Mouse (Mus musculus): ENCODE results near the gene Tinf2. TPM values are rescaled to one million over a fixed set of nuclear protein-coding genes. Genes with fewer than 3 reads are reported as not detected.

Tinf2 gene
- polyA plus RNA-seq, 1 experiment from 2014 or later, result 68.5 TPM

DNA sequence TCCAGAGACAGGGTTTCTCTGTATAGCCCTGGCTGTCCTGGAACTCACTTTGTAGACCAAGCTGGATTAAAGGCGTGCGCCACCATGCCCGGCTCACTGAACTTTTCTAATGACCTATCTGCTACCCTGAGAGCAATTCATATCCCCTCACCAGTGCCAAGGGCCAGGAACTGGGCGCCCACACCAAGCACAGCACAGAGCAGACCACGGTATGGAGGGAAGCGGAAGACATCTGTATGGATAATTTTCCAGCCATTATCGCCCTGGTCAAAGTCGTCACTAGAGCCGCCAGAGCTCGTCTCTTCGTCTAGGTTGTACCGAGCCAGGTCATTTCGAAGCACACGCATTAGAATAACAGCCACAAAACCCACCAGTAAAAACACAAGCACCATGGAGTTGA is 40.8 kb downstream of the Tinf2 start:
- Histone ChIP-seq H3K27ac (replicated peaks; ENCODE audit: low read depth, low read length) (no peak overlapping the region), H3K4me2 (ENCODE audit: low read depth, severe bottlenecking) (no peak overlapping the region), H3K4me3 (ENCODE audit: low read depth, low read length) (no peak overlapping the region), H3K27me3 (ENCODE audit: control insufficient read depth, insufficient read depth, low read length) (no peaks in the 10 kb centered on the region), H3K9ac (ENCODE audit: low read length) (no peak overlapping the region), H3K4me1 (ENCODE audit: control insufficient read depth, insufficient read depth, low read length) (peaks cover 10% of the 10 kb centered on the region; the same call in 1 of the 2 replicates), H3K36me3 (ENCODE audit: control insufficient read depth, insufficient read depth, low read length) (peaks cover 12% of the 10 kb centered on the region; the same call in 1 of the 2 replicates), H3K9me3 (ENCODE audit: control insufficient read depth, low read length) (no peaks in the 10 kb centered on the region)
- DNase-seq (ENCODE audit: low spot score) (no peak), ATAC-seq (ENCODE audit: insufficient number of reproducible peaks, low FRiP score, low TSS enrichment, low read depth) (no peak)
- WGBS, result 96% methylated on average over 14 of the region's 14 CpGs

DNA sequence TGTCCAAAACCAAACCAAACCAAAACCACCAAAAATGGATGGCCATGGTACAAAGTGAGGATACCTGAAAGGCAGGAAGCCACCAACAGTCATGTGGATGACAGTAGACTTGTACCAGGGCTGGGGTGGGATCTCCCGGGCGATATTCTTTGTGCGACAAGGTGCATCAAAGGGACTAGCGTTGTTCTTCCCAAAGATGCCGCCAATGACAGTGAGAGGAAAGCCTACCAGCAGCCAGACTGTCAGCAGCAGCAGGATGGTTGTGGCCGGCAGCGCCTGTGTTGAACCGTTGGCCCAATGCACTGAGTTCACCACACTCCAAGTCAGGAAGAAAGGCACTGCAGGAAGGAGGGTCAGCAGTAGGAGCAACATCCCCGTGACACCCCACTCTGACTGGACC is 43.8 kb downstream of the Tinf2 start, which contains the start of gene Gm49378:
Gm49378 (minus strand) TSS at position 101 of the 400 bp plus-strand sequence.
- Histone ChIP-seq H3K36me3 (ENCODE audit: control insufficient read depth, insufficient read depth, low read length) (peaks cover 12% of the 10 kb centered on the region; the same call in 1 of the 2 replicates), H3K4me2 (ENCODE audit: low read depth, severe bottlenecking) (no peak within 1 kb of the TSS)

DNA sequence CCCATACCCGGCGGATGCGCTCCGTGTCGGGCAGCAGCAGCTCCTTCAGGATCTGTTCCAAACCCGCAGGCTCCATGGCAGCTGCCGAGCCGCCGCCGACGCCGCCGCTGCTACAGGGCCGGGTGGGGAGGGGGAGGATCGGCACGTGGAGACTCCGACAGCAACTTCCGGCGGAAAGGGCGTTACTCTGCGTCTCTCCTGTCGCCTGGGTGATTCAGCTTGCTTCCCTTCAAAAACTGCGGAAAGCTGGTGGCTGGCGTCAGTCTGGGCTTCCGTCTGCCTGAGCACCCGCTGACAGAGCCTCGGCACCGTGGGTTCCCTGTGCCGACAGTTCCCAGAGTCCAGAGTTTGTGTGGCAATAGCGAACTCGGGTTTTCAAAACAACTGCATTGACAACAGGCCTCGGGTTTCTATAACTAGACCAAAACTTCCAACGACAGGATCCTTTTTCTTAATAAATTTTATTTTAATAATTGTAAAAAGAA is 46.1 kb downstream of the Tinf2 start, which contains the start of gene Ipo4:
Ipo4 (minus strand) TSS at position 435 of the 485 bp plus-strand sequence.
- peak within 1 kb of the TSS; percentile 75 for H3K9ac ChIP-seq (ENCODE audit: low read length)
- H3K4me3 ChIP-seq (ENCODE audit: low read depth, low read length), result peak within 1 kb of the TSS; percentile 74
- H3K4me2 ChIP-seq (ENCODE audit: low read depth, severe bottlenecking), result peak within 1 kb of the TSS; percentile 96
- 2% methylated on average over 33 of the region's 33 CpGs for WGBS
- H3K27me3 ChIP-seq (ENCODE audit: control insufficient read depth, insufficient read depth, low read length), result no peaks in the 10 kb centered on the region
- ATAC-seq (ENCODE audit: insufficient number of reproducible peaks, low FRiP score, low TSS enrichment, low read depth) (peak; percentile 74), DNase-seq (ENCODE audit: low spot score) (peak; percentile 91)
- peaks cover 4% of the 10 kb centered on the region; the same call in 1 of the 2 replicates for H3K4me1 ChIP-seq (ENCODE audit: control insufficient read depth, insufficient read depth, low read length)
- peaks cover 21% of the 10 kb centered on the region for H3K36me3 ChIP-seq (ENCODE audit: control insufficient read depth, insufficient read depth, low read length)
- no peaks in the 10 kb centered on the region for H3K9me3 ChIP-seq (ENCODE audit: control insufficient read depth, low read length)
- H3K27ac ChIP-seq (replicated peaks; ENCODE audit: low read depth, low read length), result no peak within 1 kb of the TSS

More for the DNA sequence above, 43.8 kb downstream of the Tinf2 start, which contains the start of gene Gm49378:
- Histone ChIP-seq H3K4me3 (ENCODE audit: low read depth, low read length) (no peak within 1 kb of the TSS), H3K27me3 (ENCODE audit: control insufficient read depth, insufficient read depth, low read length) (no peaks in the 10 kb centered on the region), H3K4me1 (ENCODE audit: control insufficient read depth, insufficient read depth, low read length) (peaks cover 8% of the 10 kb centered on the region), H3K9me3 (ENCODE audit: control insufficient read depth, low read length) (no peaks in the 10 kb centered on the region), H3K27ac (replicated peaks; ENCODE audit: low read depth, low read length) (no peak within 1 kb of the TSS), H3K9ac (ENCODE audit: low read length) (no peak within 1 kb of the TSS)
- ATAC-seq (ENCODE audit: insufficient number of reproducible peaks, low FRiP score, low TSS enrichment, low read depth) (no peak), DNase-seq (ENCODE audit: low spot score) (no peak)
- WGBS, result 94% methylated on average over 9 of the region's 9 CpGs

DNA sequence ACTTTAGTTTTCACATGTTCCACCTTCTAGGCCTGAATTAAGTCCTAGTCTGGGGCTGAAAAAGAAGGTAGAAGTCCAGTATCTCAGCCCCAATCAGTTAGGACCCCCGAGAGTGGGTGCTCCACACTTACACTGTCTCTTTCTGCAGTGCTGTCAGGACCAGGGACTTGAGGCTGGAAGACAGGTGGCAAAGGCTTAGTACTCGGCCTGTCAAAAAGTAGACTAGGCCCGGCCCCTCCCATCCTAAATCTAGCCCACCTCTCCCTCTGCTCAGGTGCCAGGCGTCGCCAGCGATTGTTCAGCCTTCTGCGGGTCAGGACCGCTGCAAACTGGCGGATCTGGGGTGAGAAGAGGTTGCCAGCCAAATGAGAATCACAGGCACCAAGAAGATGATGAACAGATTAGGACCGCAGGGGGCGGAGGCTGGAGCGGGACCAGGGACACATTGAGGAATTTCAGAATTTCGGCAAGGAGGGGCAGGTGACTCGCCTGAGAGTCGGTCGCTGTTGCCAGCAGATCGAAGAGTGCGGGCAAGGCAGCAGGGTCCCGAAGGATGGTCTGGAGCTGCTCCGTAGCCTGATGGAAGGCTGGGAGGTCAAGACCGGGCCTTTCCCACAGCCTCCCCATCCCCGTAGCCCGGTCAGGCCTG is 46.6 kb downstream of the Tinf2 start:
- 3% methylated on average over 23 of the region's 23 CpGs for WGBS
- H3K36me3 ChIP-seq (ENCODE audit: control insufficient read depth, insufficient read depth, low read length), result peaks cover 24% of the 10 kb centered on the region
- ATAC-seq (ENCODE audit: insufficient number of reproducible peaks, low FRiP score, low TSS enrichment, low read depth), result peak; percentile 76

DNA sequence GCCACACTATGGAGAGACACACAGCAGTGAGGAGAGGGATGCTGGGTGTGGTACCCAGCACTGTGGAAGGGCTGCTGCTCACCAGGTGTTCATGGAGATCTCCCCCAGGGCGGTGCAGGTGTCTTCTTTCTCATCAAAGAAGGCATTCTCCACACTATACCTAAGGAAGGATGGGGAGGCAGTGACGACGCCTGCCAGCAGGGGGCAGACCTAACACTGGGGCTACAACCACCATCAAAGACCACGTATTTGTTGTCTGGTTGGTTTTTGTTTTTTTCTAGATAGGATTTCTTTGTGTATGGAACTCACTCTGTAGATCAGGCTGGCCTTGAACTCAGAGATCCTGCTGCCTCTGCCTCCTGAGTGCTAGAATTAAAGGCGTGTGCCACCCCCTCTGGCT is 52.3 kb downstream of the Tinf2 start:
- ATAC-seq (ENCODE audit: insufficient number of reproducible peaks, low FRiP score, low TSS enrichment, low read depth) (no peak), DNase-seq (ENCODE audit: low spot score) (peak; percentile 42)
- H3K4me3 ChIP-seq (ENCODE audit: low read depth, low read length), result no peak overlapping the region
- no peaks in the 10 kb centered on the region for H3K4me1 ChIP-seq (ENCODE audit: control insufficient read depth, insufficient read depth, low read length)
- 57% methylated on average over 5 of the region's 5 CpGs for WGBS
- no peaks in the 10 kb centered on the region for H3K9me3 ChIP-seq (ENCODE audit: control insufficient read depth, low read length)
- H3K27ac ChIP-seq (replicated peaks; ENCODE audit: low read depth, low read length), result no peak overlapping the region
- peaks cover 42% of the 10 kb centered on the region for H3K36me3 ChIP-seq (ENCODE audit: control insufficient read depth, insufficient read depth, low read length)
- H3K4me2 ChIP-seq (ENCODE audit: low read depth, severe bottlenecking), result no peak overlapping the region
- no peaks in the 10 kb centered on the region for H3K27me3 ChIP-seq (ENCODE audit: control insufficient read depth, insufficient read depth, low read length)
- H3K9ac ChIP-seq (ENCODE audit: low read length), result no peak overlapping the region

More for the DNA sequence above, 46.6 kb downstream of the Tinf2 start:
- no peaks in the 10 kb centered on the region for H3K9me3 ChIP-seq (ENCODE audit: control insufficient read depth, low read length)
- H3K27me3 ChIP-seq (ENCODE audit: control insufficient read depth, insufficient read depth, low read length), result no peaks in the 10 kb centered on the region
- no peak overlapping the region for H3K27ac ChIP-seq (replicated peaks; ENCODE audit: low read depth, low read length)
- peak overlapping the region; percentile 75 for H3K9ac ChIP-seq (ENCODE audit: low read length)
- peaks cover 4% of the 10 kb centered on the region; the same call in 1 of the 2 replicates for H3K4me1 ChIP-seq (ENCODE audit: control insufficient read depth, insufficient read depth, low read length)
- H3K4me2 ChIP-seq (ENCODE audit: low read depth, severe bottlenecking), result peak overlapping the region; percentile 96
- DNase-seq (ENCODE audit: low spot score), result no peak
- H3K4me3 ChIP-seq (ENCODE audit: low read depth, low read length), result peak overlapping the region; percentile 74

DNA sequence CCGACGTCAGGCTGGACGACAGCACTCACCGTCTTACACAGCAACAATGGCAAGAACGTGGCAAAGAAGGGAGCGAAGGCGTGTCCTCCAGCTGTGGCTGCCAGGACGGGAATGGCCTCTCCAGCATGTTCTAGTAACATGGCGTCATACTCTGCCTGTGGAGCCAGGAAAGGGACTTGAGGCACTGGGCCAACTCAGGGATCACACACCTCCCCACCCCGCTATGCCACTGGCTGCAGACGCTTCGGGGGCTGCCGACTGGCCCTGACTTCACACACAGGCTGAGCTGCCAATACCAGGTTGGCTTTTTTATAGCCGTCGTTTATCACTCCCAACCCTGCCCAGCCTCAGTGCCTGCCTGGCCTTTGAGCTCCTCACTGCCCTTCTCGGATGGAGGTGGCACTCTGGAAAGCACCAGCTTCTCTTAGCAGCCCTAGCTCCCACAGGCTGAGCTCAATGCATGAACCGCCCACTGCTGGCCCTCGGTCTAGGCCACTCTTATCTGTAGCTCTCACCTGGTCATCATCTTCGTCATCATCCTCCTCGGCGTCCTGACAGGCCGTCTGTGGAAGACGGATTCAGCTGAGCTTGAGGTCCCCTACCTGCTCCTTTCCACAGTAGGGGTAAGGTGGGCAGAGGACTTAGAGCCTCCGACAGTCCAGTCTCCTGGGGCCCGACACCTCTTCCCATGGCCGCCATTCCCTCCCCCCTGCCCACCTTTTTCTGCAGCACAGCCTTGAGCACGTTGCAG is 53.4 kb downstream of the Tinf2 start:
- ATAC-seq (ENCODE audit: insufficient number of reproducible peaks, low FRiP score, low TSS enrichment, low read depth) (no peak), DNase-seq (ENCODE audit: low spot score) (no peak)
- H3K4me1 ChIP-seq (ENCODE audit: control insufficient read depth, insufficient read depth, low read length), result no peaks in the 10 kb centered on the region
- no peaks in the 10 kb centered on the region for H3K9me3 ChIP-seq (ENCODE audit: control insufficient read depth, low read length)
- no peak overlapping the region for H3K27ac ChIP-seq (replicated peaks; ENCODE audit: low read depth, low read length)
- H3K4me2 ChIP-seq (ENCODE audit: low read depth, severe bottlenecking), result no peak overlapping the region
- H3K4me3 ChIP-seq (ENCODE audit: low read depth, low read length), result no peak overlapping the region
- peaks cover 42% of the 10 kb centered on the region for H3K36me3 ChIP-seq (ENCODE audit: control insufficient read depth, insufficient read depth, low read length)
- no peak overlapping the region for H3K9ac ChIP-seq (ENCODE audit: low read length)
- 78% methylated on average over 27 of the region's 27 CpGs for WGBS
- no peaks in the 10 kb centered on the region for H3K27me3 ChIP-seq (ENCODE audit: control insufficient read depth, insufficient read depth, low read length)

Other genes starting within 250 kb of the Tinf2 start
- gene Dhrs4, start 203.1 kb downstream of the Tinf2 start, polyA plus RNA-seq (2014; fragmentation: Nextera tagmentation; extraction: Ambion mirVana), result 49.4 and 55.3 TPM in 2 replicates
- gene Carmil3, start 191.2 kb downstream of the Tinf2 start, polyA plus RNA-seq (2014; fragmentation: Nextera tagmentation; extraction: Ambion mirVana), result 3.0 and 3.7 TPM in 2 replicates
- gene Cpne6, start 171.4 kb downstream of the Tinf2 start, polyA plus RNA-seq (2014; fragmentation: Nextera tagmentation; extraction: Ambion mirVana), result not detected in 2 replicates
- not detected in 2 replicates for gene Nrl, start 156.8 kb downstream of the Tinf2 start, polyA plus RNA-seq (2014; fragmentation: Nextera tagmentation; extraction: Ambion mirVana)
- 20.4 and 21.6 TPM in 2 replicates for gene Pck2, start 141.6 kb downstream of the Tinf2 start, polyA plus RNA-seq (2014; fragmentation: Nextera tagmentation; extraction: Ambion mirVana)
- gene Dcaf11, start 121.8 kb downstream of the Tinf2 start, polyA plus RNA-seq (2014; fragmentation: Nextera tagmentation; extraction: Ambion mirVana), result 67.7 and 68.0 TPM in 2 replicates
- gene A730061H03Rik, start 121.4 kb downstream of the Tinf2 start, polyA plus RNA-seq (2014; fragmentation: Nextera tagmentation; extraction: Ambion mirVana), result 0.48 and 0.79 TPM in 2 replicates
- 5.0 and 6.5 TPM in 2 replicates for gene Fitm1, start 106.2 kb downstream of the Tinf2 start, polyA plus RNA-seq (2014; fragmentation: Nextera tagmentation; extraction: Ambion mirVana)
- 138 and 152 TPM in 2 replicates for gene Psme1, start 103.7 kb downstream of the Tinf2 start, polyA plus RNA-seq (2014; fragmentation: Nextera tagmentation; extraction: Ambion mirVana)
- 4.2 and 4.6 TPM in 2 replicates for gene Emc9, start 96.5 kb downstream of the Tinf2 start, polyA plus RNA-seq (2014; fragmentation: Nextera tagmentation; extraction: Ambion mirVana)
- gene Psme2, start 90.7 kb downstream of the Tinf2 start, polyA plus RNA-seq (2014; fragmentation: Nextera tagmentation; extraction: Ambion mirVana), result 195 and 225 TPM in 2 replicates
- 10.3 and 13.9 TPM in 2 replicates for gene Rnf31, start 90.1 kb downstream of the Tinf2 start, polyA plus RNA-seq (2014; fragmentation: Nextera tagmentation; extraction: Ambion mirVana)
- gene Irf9, start 78.2 kb downstream of the Tinf2 start, polyA plus RNA-seq (2014; fragmentation: Nextera tagmentation; extraction: Ambion mirVana), result 5.9 and 6.7 TPM in 2 replicates
- 7.7 TPM in 2 replicates for gene Rec8, start 63.8 kb downstream of the Tinf2 start, polyA plus RNA-seq (2014; fragmentation: Nextera tagmentation; extraction: Ambion mirVana)
- 91.5 and 100 TPM in 2 replicates for gene Ipo4, start 45.9 kb downstream of the Tinf2 start, polyA plus RNA-seq (2014; fragmentation: Nextera tagmentation; extraction: Ambion mirVana)
- 2.2 and 2.9 TPM in 2 replicates for gene Gm49378, start 43.9 kb downstream of the Tinf2 start, polyA plus RNA-seq (2014; fragmentation: Nextera tagmentation; extraction: Ambion mirVana)
- gene Tm9sf1, start 38.0 kb downstream of the Tinf2 start, polyA plus RNA-seq (2014; fragmentation: Nextera tagmentation; extraction: Ambion mirVana), result 83.2 and 83.3 TPM in 2 replicates
- 0.77 and 0.91 TPM in 2 replicates for gene Tssk4, start 31.6 kb downstream of the Tinf2 start, polyA plus RNA-seq (2014; fragmentation: Nextera tagmentation; extraction: Ambion mirVana)
- 60.7 and 64.0 TPM in 2 replicates for gene Mdp1, start 21.3 kb downstream of the Tinf2 start, polyA plus RNA-seq (2014; fragmentation: Nextera tagmentation; extraction: Ambion mirVana)
- 55.4 and 60.9 TPM in 2 replicates for gene Gmpr2, start 9.9 kb downstream of the Tinf2 start, polyA plus RNA-seq (2014; fragmentation: Nextera tagmentation; extraction: Ambion mirVana)
- gene Nedd8, start 9.7 kb downstream of the Tinf2 start, polyA plus RNA-seq (2014; fragmentation: Nextera tagmentation; extraction: Ambion mirVana), result 619 and 660 TPM in 2 replicates
- gene Tgm1, start 32.1 kb upstream of the Tinf2 start, polyA plus RNA-seq (2014; fragmentation: Nextera tagmentation; extraction: Ambion mirVana), result 2.1 TPM in 2 replicates
- gene Rabggta, start 40.4 kb upstream of the Tinf2 start, polyA plus RNA-seq (2014; fragmentation: Nextera tagmentation; extraction: Ambion mirVana), result 20.0 and 20.2 TPM in 2 replicates
- 65.9 and 72.8 TPM in 2 replicates for gene Dhrs1, start 63.9 kb upstream of the Tinf2 start, polyA plus RNA-seq (2014; fragmentation: Nextera tagmentation; extraction: Ambion mirVana)
- 55.5 and 56.7 TPM in 2 replicates for gene Nop9, start 63.9 kb upstream of the Tinf2 start, polyA plus RNA-seq (2014; fragmentation: Nextera tagmentation; extraction: Ambion mirVana)
- 0.37 TPM in 1 of 2 replicates, not detected in the other for gene Cideb, start 76.6 kb upstream of the Tinf2 start, polyA plus RNA-seq (2014; fragmentation: Nextera tagmentation; extraction: Ambion mirVana)
- 0.39 and 0.68 TPM in 2 replicates for gene Ltb4r2, start 79.6 kb upstream of the Tinf2 start, polyA plus RNA-seq (2014; fragmentation: Nextera tagmentation; extraction: Ambion mirVana)
- 0.17 TPM in 1 of 2 replicates, not detected in the other for gene Ltb4r1, start 84.1 kb upstream of the Tinf2 start, polyA plus RNA-seq (2014; fragmentation: Nextera tagmentation; extraction: Ambion mirVana)
- 13.2 and 15.0 TPM in 2 replicates for gene Adcy4, start 102.3 kb upstream of the Tinf2 start, polyA plus RNA-seq (2014; fragmentation: Nextera tagmentation; extraction: Ambion mirVana)
- gene Ripk3, start 107.0 kb upstream of the Tinf2 start, polyA plus RNA-seq (2014; fragmentation: Nextera tagmentation; extraction: Ambion mirVana), result 26.3 and 30.8 TPM in 2 replicates
- 105 and 106 TPM in 2 replicates for gene Nfatc4, start 141.3 kb upstream of the Tinf2 start, polyA plus RNA-seq (2014; fragmentation: Nextera tagmentation; extraction: Ambion mirVana)
- gene Nynrin, start 172.2 kb upstream of the Tinf2 start, polyA plus RNA-seq (2014; fragmentation: Nextera tagmentation; extraction: Ambion mirVana), result 21.6 and 24.7 TPM in 2 replicates
- 0.11 and 0.27 TPM in 2 replicates for gene Cbln3, start 202.6 kb upstream of the Tinf2 start, polyA plus RNA-seq (2014; fragmentation: Nextera tagmentation; extraction: Ambion mirVana)
- gene Khnyn, start 203.1 kb upstream of the Tinf2 start, polyA plus RNA-seq (2014; fragmentation: Nextera tagmentation; extraction: Ambion mirVana), result 17.4 and 18.4 TPM in 2 replicates
- gene Sdr39u1, start 218.5 kb upstream of the Tinf2 start, polyA plus RNA-seq (2014; fragmentation: Nextera tagmentation; extraction: Ambion mirVana), result 67.2 and 70.2 TPM in 2 replicates